Mouse (Mus musculus): ENCODE results near the gene Gba. TPM values are rescaled to one million over a fixed set of nuclear protein-coding genes. Genes with fewer than 3 reads are reported as not detected.

The Gba gene
- polyA plus RNA-seq, 1 experiment from 2014 or later = 35.5 TPM

DNA sequence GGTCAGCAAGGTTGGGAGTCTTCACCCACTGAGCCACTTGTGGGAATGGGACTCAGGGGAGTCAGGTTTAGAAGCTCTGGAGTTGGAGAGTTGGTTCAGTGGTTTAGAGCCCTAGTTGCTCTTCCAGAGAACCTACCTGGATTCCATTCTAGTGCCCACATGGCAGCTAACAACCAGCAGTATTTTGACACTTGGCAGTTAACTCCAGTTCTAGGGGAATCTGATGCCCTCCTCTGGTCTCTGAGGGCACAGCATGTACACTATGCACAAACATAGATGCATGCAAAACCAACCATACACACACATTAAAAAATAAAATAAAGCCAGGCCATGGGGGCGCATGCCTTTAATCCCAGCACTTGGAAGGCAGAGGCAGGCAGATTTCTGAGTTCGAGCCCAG, 8.9 kb upstream of the Gba start:
- ATAC-seq (ENCODE audit: insufficient read depth) (no peak), DNase-seq (peak; percentile 41)
- peaks cover 2% of the 10 kb centered on the region; the same call in 1 of the 2 replicates for H3K36me3 ChIP-seq (ENCODE audit: insufficient read depth)
- no peaks in the 10 kb centered on the region for H3K9me3 ChIP-seq (ENCODE audit: low read depth, low read length)
- 87% methylated on average over 2 of the region's 2 CpGs for WGBS
- H3K27me3 ChIP-seq (ENCODE audit: insufficient read depth, low read length) = no peaks in the 10 kb centered on the region
- H3K27ac ChIP-seq (ENCODE audit: low read depth) = no peak overlapping the region
- TF ChIP-seq CTCF (IDR thresholded peaks at IDR 0.05; ENCODE audit: low read depth) = peak; percentile 35
- no peak overlapping the region for H3K9ac ChIP-seq
- H3K4me2 ChIP-seq = no peak overlapping the region
- H3K4me3 ChIP-seq (ENCODE audit: low read depth, low read length) = no peak overlapping the region
- no peaks in the 10 kb centered on the region for H3K4me1 ChIP-seq (ENCODE audit: insufficient read depth)

DNA sequence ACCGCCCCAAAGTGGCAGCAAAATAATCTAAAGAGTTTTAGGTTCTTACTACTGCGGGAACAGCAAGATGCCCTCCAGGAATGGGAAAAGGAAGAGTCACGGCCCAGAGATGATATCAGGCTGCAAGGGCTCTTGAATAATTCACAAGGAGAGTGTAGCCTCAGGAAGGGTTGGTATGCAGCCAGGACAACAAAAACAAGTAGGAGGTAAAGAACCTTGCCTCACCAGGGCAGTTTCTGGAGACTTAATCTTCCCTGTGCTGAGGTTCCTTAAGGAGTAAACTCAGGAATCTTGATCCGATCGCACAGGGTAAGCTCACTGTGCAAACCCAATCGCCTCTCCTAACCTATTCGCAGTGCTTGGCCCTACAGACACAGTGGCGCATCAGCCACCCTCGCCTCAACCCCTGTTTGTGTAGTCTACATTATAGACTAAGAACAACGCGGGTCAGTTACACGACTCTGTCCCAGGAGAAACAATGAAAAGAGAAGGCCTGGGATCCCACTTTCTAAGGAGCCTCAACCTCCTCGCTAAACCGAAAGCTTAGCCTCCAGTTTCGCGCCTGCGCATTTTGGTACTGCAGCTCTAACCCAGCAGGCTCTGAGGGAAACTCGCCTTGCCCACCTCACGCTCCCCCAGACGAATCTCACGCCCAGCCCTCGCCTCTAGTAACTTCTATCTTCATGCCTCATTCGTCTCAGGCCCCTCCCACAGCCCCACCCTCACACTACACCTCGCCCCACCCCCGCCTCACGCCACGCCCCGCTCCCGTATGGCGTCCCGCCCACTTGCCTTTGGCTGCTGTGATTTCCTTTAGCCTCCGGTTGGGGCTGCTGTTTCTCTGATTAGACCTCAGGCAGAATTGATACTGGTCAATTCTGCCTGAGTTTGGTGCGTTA, 6.5 kb upstream of the Gba start:
- H3K36me3 ChIP-seq (ENCODE audit: insufficient read depth) = no peaks in the 10 kb centered on the region
- peak; percentile 95 for DNase-seq
- H3K4me3 ChIP-seq (ENCODE audit: low read depth, low read length) = peak overlapping the region; percentile 39
- peak overlapping the region; percentile 80 for H3K27ac ChIP-seq (ENCODE audit: low read depth)
- H3K27me3 ChIP-seq (ENCODE audit: insufficient read depth, low read length) = no peaks in the 10 kb centered on the region
- H3K9me3 ChIP-seq (ENCODE audit: low read depth, low read length) = no peaks in the 10 kb centered on the region
- H3K4me2 ChIP-seq = peak overlapping the region; percentile 69
- no peaks in the 10 kb centered on the region for H3K4me1 ChIP-seq (ENCODE audit: insufficient read depth)
- peak; percentile 97 for ATAC-seq (ENCODE audit: insufficient read depth)
- 8% methylated on average over 33 of the region's 33 CpGs for WGBS
- H3K9ac ChIP-seq = peak overlapping the region; percentile 63
- peak; percentile 63 for TF ChIP-seq CTCF (IDR thresholded peaks at IDR 0.05; ENCODE audit: low read depth)

DNA sequence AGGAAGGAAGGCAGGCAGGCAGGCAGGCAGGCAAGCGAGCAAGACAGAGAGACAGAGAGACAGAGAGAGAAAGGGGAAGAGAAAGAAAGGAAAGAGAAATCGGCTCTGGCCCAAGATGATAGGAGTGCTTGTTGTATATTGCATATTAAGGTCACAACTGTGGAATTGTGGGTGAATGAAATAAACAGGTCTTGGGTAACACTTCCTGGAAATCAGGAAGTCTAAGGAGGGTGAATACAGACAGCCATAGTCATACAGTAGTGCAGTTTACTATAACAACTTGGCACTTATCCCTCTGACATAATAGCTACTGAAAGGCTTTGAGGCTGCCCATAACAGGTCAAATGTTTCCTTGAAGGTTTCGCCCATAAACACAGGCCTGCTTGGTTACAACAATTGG, 2.9 kb upstream of the Gba start:
- no peak for ATAC-seq (ENCODE audit: insufficient read depth)
- TF ChIP-seq CTCF (IDR thresholded peaks at IDR 0.05; ENCODE audit: low read depth) = no peak
- H3K4me3 ChIP-seq (ENCODE audit: low read depth, low read length) = no peak overlapping the region
- WGBS = 75% methylated on average over 3 of the region's 3 CpGs
- no peak overlapping the region for H3K9ac ChIP-seq
- no peak overlapping the region for H3K27ac ChIP-seq (ENCODE audit: low read depth)
- no peaks in the 10 kb centered on the region for H3K27me3 ChIP-seq (ENCODE audit: insufficient read depth, low read length)
- no peaks in the 10 kb centered on the region for H3K9me3 ChIP-seq (ENCODE audit: low read depth, low read length)
- H3K4me2 ChIP-seq = no peak overlapping the region
- no peaks in the 10 kb centered on the region for H3K36me3 ChIP-seq (ENCODE audit: insufficient read depth)
- no peak for DNase-seq
- peaks cover 5% of the 10 kb centered on the region; the same call in 1 of the 2 replicates for H3K4me1 ChIP-seq (ENCODE audit: insufficient read depth)

DNA sequence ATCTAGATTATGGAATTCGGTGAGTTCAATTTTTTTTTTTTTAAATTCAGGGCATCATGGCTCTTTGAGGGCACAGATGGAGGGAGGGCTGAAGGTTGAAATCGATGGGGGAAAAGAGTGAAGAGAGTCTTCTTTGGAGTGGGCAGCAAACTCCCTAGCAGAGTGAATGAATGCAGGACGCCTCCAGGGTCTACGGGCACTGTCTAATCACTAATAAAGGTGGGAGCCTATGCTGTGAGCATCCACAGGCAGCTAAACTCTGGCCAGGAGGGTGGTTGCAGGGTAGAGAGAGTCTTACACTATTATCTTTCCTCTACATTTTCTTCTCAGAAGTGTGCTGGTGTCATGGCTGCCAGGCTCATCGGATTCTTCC, 400 bp downstream of the Gba start:
- 34% methylated on average over 5 of the region's 5 CpGs for whole genome bisulfite sequencing
- peak; percentile 19; the same call in 1 of the 2 replicates for ATAC-seq (ENCODE audit: insufficient read depth)
- H3K4me3 ChIP-seq (ENCODE audit: low read depth, low read length) = peak overlapping the region; percentile 55
- peaks cover 5% of the 10 kb centered on the region; the same call in 1 of the 2 replicates for H3K4me1 ChIP-seq (ENCODE audit: insufficient read depth)
- no peaks in the 10 kb centered on the region for H3K9me3 ChIP-seq (ENCODE audit: low read depth, low read length)
- H3K36me3 ChIP-seq (ENCODE audit: insufficient read depth) = peaks cover 29% of the 10 kb centered on the region
- H3K27me3 ChIP-seq (ENCODE audit: insufficient read depth, low read length) = no peaks in the 10 kb centered on the region
- H3K9ac ChIP-seq = peak overlapping the region; percentile 59
- TF ChIP-seq CTCF (IDR thresholded peaks at IDR 0.05; ENCODE audit: low read depth) = no peak
- H3K27ac ChIP-seq (ENCODE audit: low read depth) = 0 out of 2 replicates have a peak overlapping the region, but pooled peaks have one; percentile 0
- DNase-seq = no peak
- H3K4me2 ChIP-seq = peak overlapping the region; percentile 78

DNA sequence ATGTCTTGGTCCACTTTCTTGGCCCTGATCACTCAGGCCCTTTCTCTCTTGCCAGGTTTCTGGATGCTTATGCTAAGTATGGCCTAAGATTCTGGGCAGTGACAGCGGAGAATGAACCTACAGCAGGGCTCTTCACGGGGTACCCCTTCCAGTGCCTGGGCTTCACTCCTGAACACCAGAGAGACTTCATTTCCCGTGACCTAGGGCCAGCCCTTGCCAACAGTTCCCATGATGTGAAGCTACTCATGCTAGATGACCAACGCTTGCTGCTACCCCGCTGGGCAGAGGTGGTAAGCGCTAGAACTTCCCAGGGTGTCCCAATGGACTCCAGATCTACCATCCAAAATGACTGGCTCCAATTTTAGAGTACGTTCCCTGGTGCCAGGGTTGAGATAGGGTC, 3.4 kb downstream of the Gba start:
- no peak for DNase-seq
- Histone ChIP-seq H3K9me3 (ENCODE audit: low read depth, low read length) (no peaks in the 10 kb centered on the region), H3K9ac (no peak overlapping the region), H3K27me3 (ENCODE audit: insufficient read depth, low read length) (no peaks in the 10 kb centered on the region), H3K4me2 (no peak overlapping the region), H3K27ac (ENCODE audit: low read depth) (no peak overlapping the region), H3K4me1 (ENCODE audit: insufficient read depth) (peaks cover 5% of the 10 kb centered on the region; the same call in 1 of the 2 replicates), H3K4me3 (ENCODE audit: low read depth, low read length) (no peak overlapping the region), H3K36me3 (ENCODE audit: insufficient read depth) (peaks cover 58% of the 10 kb centered on the region)
- WGBS = 90% methylated on average over 7 of the region's 7 CpGs
- TF ChIP-seq CTCF (IDR thresholded peaks at IDR 0.05; ENCODE audit: low read depth) = no peak
- ATAC-seq (ENCODE audit: insufficient read depth) = no peak

DNA sequence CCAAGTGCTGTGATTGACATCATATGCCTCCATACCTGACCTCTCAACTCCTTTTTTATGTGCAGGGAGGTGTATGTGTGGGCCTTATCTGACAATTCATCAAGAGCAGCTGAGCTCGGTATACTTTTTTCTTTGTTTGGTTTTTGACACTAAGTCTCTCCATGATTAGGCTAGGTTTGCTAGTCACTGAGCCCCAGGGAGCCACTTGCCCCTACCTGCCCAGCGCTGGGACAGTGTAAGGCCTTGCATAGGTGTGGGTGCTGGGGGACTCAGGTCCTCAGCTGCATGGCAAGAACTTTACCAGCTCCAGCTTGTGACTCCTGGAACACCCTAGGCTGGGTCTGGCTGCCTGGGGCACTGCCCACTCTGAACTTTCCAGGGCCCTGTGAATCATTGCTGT, 4.0 kb downstream of the Gba start:
- H3K9me3 ChIP-seq (ENCODE audit: low read depth, low read length) = no peaks in the 10 kb centered on the region
- H3K4me3 ChIP-seq (ENCODE audit: low read depth, low read length) = no peak overlapping the region
- no peak overlapping the region for H3K27ac ChIP-seq (ENCODE audit: low read depth)
- DNase-seq (no peak), ATAC-seq (ENCODE audit: insufficient read depth) (no peak)
- peaks cover 5% of the 10 kb centered on the region; the same call in 1 of the 2 replicates for H3K4me1 ChIP-seq (ENCODE audit: insufficient read depth)
- no peaks in the 10 kb centered on the region for H3K27me3 ChIP-seq (ENCODE audit: insufficient read depth, low read length)
- no peak overlapping the region for H3K9ac ChIP-seq
- peaks cover 64% of the 10 kb centered on the region for H3K36me3 ChIP-seq (ENCODE audit: insufficient read depth)
- TF ChIP-seq CTCF (IDR thresholded peaks at IDR 0.05; ENCODE audit: low read depth) = no peak
- WGBS = 70% methylated on average over 2 of the region's 2 CpGs
- H3K4me2 ChIP-seq = no peak overlapping the region

DNA sequence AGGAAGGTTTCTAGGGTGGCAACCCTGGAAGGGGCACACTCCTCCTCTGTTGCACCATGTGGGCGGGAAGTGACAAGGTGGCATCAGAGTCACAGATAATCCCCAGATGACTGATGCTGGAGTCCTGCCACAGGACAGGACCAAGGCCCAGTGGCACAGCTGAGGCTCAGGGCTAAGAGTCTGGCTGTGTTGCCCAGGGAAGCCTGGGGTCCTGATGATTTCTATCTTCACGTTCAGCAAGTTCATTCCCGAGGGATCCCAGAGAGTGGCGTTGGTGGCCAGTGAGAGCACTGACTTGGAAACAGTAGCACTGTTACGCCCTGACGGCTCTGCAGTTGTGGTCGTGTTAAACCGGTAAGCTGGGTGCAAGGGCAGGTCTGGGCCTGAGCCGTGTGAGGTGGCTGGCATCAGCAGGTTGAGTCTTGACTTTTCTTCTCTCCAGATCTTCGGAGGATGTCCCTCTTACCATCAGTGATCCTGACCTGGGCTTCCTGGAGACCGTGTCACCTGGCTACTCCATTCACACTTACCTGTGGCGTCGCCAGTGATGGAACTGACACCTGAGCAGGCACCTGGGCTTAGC, 5.4 kb downstream of the Gba start:
- ATAC-seq (ENCODE audit: insufficient read depth) = no peak
- WGBS = 88% methylated on average over 13 of the region's 13 CpGs
- TF ChIP-seq CTCF (IDR thresholded peaks at IDR 0.05; ENCODE audit: low read depth) = no peak
- Histone ChIP-seq H3K4me3 (ENCODE audit: low read depth, low read length) (no peak overlapping the region), H3K9ac (no peak overlapping the region), H3K9me3 (ENCODE audit: low read depth, low read length) (no peaks in the 10 kb centered on the region), H3K4me1 (ENCODE audit: insufficient read depth) (peaks cover 7% of the 10 kb centered on the region; the same call in 1 of the 2 replicates), H3K36me3 (ENCODE audit: insufficient read depth) (peaks cover 65% of the 10 kb centered on the region), H3K4me2 (no peak overlapping the region), H3K27me3 (ENCODE audit: insufficient read depth, low read length) (no peaks in the 10 kb centered on the region), H3K27ac (ENCODE audit: low read depth) (no peak overlapping the region)
- no peak for DNase-seq

Data from lung, embryonic 14.5 days (tissue).